Mouse (Mus musculus) heart, adult 11 months (tissue): ENCODE data around the gene E2f8.

Experiments
- DNase-seq: peaks from one replicate; pipeline ENCODE4 v3.0.0; 2022

E2f8 gene

DNA sequence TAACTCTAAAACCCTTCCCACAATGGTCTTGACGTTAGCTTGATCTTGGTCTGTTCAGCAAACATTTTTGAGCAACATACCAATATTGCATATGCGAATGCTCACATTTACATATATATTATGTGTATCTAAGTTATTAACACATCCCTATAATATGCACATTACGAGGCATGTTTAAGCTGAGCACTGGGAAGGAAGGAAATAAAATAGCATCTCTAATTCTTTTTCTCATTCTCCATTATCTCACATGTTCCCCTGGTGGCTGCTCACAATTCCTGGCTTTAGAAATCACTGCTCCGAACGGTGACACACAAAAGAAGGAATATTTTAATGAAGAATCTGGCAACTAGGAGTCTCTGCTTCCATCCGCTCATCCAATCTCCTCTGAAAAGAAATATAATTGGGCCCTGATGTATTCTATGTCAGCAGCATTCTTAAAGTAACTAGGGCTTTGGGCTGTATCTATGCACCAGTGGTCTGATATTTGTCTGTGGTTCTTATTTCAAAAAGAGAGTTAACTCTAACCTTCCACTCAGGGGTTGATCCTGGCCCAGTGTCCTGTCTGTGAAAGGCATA lies 29.8 kb downstream of the E2f8 start:
- no peak for DNase-seq

DNA sequence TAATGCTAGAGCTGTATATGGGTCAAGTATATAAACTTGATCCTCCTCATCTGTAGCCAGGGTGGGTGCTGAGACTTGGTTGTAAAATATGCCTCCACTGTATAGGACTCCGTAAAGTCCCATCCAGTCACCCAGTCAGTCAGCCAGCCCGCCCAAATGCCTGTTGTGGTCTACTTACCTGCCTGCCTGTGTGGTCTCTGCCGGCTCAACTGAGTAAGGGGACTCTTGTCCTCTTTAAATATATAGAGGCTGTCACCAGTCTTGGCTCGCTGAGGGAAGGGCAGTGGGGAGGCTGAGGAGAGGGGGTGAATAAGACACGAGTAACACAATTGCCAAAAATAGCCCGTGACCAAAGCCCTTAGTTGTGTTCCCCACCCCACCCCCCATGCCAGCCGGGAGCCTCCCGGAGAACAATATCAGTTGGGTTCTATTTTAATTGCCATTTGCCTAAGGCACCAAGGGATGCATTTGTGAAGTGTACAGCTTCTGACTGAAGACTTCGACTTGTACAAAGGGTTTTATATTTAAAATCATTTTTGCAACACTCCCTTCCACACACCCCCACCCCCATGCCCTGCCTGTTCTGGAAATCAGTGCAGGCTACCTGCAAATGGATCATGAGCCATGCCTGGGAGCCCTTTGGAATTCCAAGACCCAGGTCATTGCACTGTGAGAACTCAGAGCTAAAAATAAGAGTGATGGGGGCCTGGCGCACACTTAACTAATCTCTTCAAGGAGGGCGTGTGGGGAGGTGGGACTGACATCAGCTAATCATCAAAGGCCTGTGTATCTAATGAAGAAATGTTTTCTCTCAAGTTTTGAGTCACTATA lies 33.4 kb downstream of the E2f8 start, which contains the start of gene Csrp3:
TSS of gene Csrp3 (minus strand) at position 214 of the 831 bp plus-strand sequence.
- peak; percentile 97 for DNase-seq

DNA sequence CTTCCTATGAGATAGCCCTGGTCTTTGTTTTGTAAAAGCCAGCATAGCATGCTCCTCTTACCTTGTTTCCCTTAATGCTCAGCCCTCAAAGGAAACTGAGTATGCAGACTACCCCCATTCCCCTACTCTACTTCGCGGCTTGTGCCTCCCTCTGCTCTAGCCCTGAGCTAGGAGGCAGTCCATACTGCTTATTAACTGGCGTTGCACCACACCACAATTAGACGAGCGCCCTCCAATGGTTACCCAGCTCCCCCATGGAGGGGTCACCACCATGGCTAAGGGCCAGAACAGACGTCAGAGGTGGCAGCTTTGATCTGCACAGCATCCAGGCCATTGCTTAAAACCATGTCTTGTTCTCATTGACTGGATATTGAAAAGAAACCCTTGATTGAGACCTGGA lies 34.6 kb downstream of the E2f8 start:
- peak; percentile 96 for DNase-seq

DNA sequence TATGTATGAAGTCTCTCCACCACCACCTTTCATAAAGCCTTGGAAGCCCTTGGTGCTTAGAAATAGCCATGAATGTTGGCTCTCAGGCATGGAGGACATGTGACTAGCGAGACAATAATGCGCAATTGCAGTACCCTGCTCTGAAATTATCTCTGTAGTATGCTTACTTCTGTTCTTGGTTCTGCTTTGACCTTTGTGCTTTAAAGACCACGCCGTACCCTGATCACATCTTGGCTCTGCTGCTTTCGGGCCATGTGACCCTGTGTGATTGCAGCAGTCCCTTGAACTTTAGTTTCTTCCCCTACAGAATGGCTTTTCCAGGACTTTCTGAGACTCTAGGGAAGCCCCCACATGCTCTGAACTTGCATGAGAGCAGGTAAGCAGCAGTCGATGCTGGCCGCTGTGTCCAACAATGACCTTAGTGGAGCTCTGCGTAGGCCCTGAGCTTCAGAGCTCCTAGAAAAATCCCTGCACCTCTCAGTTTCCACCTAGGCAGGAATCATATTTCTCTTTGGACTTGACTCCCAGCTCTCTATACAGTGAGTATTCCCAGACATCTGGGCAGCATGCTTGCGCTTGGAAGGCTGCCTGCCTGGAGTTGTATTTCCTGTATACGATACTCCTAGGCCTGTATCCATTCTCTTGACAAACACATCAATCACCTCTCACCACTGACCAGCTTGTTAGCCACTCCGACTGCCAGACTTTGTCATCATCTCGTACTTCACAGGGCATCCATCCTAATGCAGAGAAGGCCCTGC lies 36.0 kb downstream of the E2f8 start:
- DNase-seq: peak; percentile 93

DNA sequence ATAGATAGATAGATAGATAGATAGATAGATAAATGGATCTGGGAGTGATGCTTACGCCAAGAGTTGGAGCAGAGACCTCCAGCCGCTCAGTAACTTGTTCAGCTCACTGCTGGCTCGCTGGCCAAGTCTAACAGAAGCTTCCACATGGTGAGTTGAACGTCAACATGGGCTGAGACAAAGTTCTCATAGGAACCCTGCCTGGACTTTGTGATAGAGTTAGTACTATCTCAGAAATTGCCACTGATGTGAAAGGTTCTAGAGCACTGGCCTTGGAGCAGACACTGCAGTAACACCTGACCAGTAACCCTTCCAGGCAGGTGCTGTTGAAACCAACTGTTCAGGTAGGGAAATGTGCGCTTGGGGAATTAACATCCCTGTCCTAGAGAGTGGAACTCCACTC lies 37.9 kb downstream of the E2f8 start:
- no peak for DNase-seq

DNA sequence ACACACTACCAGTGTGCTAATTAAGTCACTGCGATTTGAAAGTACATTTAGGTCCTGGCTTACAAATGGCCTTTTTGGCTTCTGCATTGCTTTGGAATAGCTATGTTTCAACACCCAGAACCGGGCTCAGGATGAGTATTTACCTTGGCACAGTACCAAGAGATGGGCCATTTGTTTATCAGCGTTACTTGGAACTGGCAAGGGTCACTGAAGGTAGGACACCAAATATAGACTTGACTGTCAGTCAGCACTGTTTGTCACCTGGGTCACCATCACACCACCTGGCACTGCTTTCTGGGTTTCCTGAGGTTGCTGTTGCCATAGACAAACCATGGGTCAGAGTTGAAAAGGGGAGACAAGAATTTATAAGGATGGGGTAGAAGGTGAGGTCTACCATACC lies 39.0 kb downstream of the E2f8 start:
- peak; percentile 97 for DNase-seq

DNA sequence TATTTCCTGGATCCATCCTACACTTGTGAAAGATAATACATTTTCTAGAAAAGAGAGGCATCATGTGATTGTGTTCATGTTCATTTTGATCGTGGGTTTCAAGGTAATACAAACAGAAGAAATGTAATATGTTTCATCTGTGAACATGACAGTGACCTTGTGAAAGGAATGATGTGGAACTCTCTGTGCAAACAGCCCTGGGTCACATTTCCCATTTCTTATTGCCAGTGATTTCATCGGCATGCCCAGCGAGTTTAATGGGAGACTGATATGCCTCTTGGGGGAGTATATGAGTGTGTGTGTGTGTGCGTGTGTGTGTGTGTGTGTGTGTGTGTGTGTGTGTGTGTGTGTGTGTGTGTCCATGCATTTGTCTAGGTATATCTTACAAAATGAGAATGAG lies 39.9 kb downstream of the E2f8 start:
- DNase-seq: no peak

DNA sequence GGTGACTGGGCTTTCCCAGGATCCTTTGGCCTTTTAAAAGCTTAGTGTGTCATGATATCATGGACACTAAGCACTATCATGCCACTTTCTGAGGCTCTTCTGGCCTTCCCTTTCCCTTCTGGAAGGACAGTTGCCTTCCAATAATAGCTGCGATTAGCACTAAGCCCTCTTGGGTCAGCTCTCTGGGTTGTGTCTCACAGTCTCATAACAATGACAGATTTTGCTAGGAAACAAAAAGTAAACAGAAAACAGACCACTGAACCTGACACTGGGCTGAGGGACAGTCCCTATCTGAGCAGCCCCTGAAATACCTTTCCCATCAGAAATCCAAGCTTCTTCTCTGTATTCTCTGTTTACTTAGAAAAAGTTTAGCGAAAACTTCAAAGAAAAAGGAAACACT lies 40.9 kb downstream of the E2f8 start:
- DNase-seq: peak; percentile 93

DNA sequence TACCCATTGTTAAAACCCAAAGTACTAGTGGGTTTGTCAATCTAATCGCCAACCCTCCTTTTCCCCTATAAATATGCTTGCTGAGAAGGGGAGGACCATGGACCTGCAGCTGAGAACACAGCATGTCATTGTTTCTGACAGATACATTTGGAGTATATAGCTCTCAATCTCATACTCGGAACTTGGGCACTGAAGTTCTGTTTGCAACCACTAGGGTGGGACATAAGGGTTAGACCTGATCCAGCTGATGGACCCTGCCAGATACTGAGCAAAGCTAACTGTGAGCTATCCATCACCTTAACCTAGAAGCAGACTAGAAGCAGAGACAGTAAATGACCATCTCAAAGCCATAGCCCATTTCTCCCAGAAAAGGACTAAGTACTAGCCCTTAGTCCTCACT lies 43.0 kb downstream of the E2f8 start:
- peak; percentile 66 for DNase-seq

DNA sequence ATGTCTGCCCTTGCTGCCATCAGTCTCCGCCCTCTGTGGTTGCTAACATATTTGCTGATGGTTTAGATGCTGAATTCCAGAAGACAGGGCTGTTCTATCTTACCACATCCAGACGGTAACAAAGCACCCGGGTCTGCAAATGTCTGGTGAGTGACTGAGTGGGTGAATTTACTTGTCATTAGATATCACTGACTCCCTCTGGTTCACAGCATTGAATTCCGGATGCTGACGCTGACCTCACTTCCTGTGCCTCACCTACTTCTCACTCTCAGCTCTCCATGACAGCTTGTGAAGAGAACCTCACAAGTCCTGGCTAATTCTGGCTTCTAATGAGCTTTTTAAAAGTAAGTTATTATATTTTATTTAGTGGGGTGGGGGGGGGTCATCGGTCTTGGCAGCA lies 44.4 kb downstream of the E2f8 start:
- DNase-seq: peak; percentile 56

DNA sequence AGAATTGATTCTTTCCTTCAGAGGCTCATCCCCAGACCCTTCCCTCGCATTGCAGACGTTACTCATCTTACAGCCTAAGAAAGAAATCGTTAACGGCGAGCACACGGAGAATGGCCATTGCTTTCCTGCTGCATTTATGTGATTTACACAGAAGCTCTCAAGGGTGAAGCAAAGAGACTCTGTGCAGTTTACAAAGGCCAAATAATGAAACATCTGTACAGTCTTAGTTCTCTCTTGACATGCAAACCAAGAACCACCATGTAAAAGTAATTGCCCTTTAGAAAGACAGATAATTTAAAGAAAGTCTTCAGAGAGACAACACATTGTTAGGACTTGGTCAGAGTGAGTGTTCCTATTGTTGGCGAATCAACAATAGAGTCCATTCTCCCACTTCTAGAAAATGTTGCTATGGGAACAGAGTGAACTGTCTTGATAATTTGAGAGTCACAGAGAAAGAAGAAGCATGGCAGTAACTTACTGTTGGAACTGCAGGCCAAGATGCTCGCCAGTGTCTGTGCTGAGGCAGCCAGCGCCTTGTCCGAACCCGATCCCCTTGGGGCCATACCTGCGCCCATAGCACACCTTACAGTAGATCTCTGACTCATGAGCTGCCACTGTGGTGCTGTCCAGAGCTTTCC lies 46.3 kb downstream of the E2f8 start:
- DNase-seq: no peak

DNA sequence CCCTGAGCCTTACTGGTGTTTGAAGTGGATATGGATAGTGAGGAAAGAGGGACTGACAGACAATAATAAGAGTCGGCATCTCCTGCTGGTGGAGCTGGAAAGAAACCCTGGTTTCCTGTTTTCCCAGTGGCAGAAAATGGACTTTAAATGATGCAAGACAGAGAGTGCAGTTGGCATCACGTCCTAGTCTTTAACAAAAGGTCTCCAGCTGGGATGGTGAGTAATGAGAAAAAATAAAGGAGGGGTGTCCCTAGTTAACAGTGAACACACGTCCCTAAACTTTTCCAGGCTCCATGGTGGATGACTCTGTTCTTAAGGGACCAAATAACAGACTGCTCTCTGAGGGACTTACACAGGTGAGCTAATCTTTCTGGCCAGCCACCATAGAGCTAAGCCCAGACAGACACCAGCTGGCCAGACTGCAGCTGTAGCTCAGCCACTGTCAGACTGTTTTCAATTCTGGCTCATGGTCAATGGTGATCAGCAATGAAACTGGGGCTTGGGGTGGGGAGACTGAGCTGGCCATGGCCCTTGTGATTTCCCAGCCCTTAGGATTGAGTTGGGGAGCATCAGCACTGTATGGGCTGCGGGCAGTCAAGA lies 46.9 kb downstream of the E2f8 start:
- peak; percentile 89 for DNase-seq

DNA sequence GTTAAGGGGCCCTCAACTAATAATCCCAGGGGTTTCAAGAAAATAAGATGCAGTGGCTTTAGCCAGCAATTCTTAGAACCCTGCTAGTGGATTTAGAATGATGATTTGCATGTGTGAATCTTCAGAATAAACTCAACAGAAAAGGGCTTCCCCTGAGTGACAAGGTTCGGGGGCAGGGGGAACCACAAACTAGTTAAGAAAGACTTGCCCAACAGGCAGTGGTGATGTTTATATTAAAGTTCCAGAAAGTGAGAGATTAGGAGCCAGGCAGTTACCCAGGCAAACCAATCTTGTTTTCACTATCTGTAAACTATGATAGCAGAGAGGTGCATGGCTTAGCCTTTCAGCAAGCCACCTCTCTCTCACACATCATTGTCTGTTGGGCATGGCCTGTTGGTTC lies 48.7 kb downstream of the E2f8 start:
- peak; percentile 72 for DNase-seq

DNA sequence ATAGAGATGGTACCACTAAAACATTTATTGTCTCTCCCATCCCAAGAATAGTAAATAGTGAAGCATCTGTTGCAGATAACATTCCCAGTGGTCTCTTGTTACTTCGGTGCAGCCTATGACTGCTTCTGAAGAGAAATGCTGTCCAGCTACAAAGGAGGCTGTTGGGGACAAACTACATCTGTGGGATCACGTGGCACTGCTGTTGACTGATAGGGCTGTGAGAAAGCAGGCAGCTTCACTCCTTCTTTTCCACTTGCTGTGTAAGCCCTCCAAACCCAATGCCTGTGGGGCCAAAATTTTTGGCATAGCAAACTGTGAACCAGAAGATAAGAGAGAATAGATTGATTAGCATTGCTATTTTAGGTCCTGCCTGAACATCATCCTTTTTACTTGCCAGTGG lies 51.0 kb downstream of the E2f8 start:
- DNase-seq: peak; percentile 95

DNA sequence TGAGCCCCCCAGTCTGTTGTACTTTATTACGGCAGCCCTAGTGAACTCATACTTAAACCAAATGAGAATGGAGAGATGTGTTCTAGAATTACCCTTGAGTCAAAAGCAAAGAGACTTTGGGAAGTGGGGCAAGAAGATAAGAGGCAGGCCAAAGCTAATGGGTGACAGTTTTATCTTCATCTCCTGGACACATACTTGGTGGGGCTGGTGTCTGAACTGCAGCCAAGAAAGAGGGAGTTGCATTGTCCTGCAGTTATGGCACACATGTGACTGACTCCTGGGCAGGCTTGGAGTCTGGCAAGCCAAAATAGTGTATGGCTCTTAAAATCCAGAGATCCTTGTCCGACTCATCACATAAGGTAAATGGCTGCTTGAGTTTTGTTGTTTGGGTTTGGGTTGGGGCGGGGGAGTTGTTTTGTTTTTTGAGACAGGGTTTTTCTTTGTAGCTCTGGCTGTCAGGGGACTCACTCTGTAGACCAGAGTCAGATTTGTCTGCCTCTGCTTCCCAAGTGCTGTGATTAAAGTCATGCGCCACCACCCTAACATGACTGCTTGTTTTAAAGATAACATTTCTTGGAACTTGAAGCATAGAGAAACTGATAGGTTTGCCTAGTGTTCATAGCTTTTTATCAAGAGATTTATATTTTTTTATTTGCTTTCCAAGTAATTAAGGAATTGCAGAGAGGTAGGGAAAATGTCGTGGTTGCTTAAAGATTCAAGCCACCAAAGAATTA lies 52.1 kb downstream of the E2f8 start:
- peak; percentile 97 for DNase-seq

DNA sequence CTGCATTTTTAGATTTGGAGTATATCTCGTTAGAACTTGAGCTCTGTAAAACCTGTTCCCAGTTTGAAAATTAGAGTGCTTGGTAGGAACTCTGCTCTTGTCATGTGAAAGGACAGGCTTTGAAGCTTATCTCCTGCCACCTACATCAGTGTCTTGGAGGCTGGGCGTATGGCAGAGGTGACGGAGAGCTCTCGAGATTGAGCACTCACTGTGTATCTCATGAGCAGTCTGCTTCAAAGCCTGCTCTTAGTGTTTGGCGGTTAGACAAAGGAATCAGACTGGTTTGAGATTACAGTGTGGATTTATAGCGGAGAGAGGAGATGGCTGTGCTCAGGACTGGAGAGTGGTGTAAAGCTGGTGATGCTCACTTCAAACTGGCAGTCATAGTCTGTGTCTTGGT lies 56.2 kb downstream of the E2f8 start:
- peak; percentile 90 for DNase-seq

DNA sequence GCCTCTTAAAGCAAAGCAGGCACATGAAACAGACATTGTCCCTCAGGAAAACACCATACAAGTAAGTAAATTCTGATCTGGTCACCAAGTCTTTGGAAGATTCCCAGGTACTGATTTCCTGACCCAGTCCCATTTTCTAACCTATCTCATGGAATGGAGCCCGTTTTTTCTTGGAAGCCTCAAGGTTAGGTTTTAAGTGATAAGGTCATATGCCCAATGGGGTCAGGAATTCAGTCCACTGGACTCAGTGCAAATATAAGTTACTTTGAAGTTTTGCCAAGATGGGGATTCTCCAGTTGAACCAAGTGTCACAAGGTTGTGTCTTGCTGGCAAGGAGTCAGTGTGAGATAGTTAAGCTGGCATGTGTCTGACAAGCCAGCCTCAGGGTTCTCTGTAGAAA lies 56.7 kb downstream of the E2f8 start:
- no peak for DNase-seq

DNA sequence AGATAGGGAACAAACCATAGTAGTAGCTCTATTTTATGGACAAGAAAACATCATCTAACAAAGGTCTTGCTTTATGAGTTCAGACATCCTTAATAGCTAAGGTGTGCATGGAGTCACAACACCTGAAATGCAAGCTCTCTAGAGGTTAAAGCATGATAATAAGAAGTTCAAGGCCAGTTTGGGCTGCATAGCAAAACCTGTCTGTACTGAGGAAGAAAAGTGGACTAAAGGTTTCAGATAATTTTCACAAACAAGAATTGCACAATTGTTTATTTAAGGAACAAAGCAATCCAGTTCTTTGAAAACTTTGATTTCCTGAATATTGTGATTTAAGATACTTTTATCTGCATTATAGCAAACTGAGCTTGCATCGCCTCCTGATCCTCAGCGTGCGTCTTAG lies 57.8 kb downstream of the E2f8 start:
- DNase-seq: no peak

DNA sequence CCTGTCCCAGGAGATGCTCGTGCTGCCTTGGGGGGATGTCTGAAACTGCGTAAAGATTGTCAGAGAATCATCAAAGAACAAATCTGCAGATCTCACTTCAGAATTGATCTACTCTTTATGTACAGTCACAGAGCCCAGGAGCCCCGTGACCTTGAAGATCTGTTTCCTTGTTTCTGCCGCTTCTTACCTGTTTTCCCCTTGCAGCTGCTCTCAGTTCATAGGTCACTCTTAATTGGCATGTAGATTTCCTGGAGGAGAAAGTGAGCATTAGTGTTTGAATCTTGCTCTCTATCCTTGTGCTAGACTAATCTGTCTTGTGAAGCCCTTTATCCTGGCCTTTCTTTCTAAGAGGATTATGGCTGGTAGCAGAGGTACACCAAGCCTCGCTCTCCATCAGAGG lies 59.7 kb downstream of the E2f8 start:
- DNase-seq: no peak
